Mouse (Mus musculus): ENCODE results near the gene Arsb. TPM values are rescaled to one million over a fixed set of nuclear protein-coding genes. Genes with fewer than 3 reads are reported as not detected.

The Arsb gene
- total RNA-seq, 2 experiments from 2014 or later: 87.0 to 95.3 TPM

GRCm38 (mm10) chr13:93911037-93911436, 139.6 kb downstream of the Arsb start:
- DNase-seq (ENCODE audit: low spot score in 2 of 2): no peak
- TF ChIP-seq CTCF (conservative IDR thresholded peaks at IDR 0.05): no peak

GRCm38 (mm10) chr13:93912326-93912915, 141.0 kb downstream of the Arsb start:
- Histone ChIP-seq H3K4me3 (no peak overlapping the region), H3K27ac (no peak overlapping the region)
- TF ChIP-seq CTCF (conservative IDR thresholded peaks at IDR 0.05): no peak
- DNase-seq (ENCODE audit: low spot score in 2 of 2): no peak

More at GRCm38 (mm10) chr13:93911037-93911436, 139.6 kb downstream of the Arsb start:
- Histone ChIP-seq H3K27ac (peak overlapping the region; percentile 11; the same call in 1 of the 2 replicates), H3K4me3 (no peak overlapping the region)

- TF ChIP-seq CTCF (conservative IDR thresholded peaks at IDR 0.05): no peak
- no peak overlapping the region for H3K4me3 ChIP-seq
- H3K27ac ChIP-seq: no peak overlapping the region
- no peak for DNase-seq (ENCODE audit: low spot score in 2 of 2)
These were observed 142.8 kb downstream of the Arsb start for GRCm38 (mm10) chr13:93914206-93914605.

GRCm38 (mm10) chr13:93915641-93916570, 144.5 kb downstream of the Arsb start:
- DNase-seq (ENCODE audit: low spot score in 2 of 2): no peak
- Histone ChIP-seq H3K4me3 (no peak overlapping the region), H3K27ac (no peak overlapping the region)
- TF ChIP-seq CTCF (conservative IDR thresholded peaks at IDR 0.05): no peak

GRCm38 (mm10) chr13:93919536-93919935, 148.1 kb downstream of the Arsb start:
- no peak for DNase-seq (ENCODE audit: low spot score in 2 of 2)
- TF ChIP-seq CTCF (conservative IDR thresholded peaks at IDR 0.05): no peak
- H3K27ac ChIP-seq: no peak overlapping the region
- H3K4me3 ChIP-seq: no peak overlapping the region

- no peak for DNase-seq (ENCODE audit: low spot score in 2 of 2)
- H3K27ac ChIP-seq: no peak overlapping the region
- no peak for TF ChIP-seq CTCF (conservative IDR thresholded peaks at IDR 0.05)
- no peak overlapping the region for H3K4me3 ChIP-seq
These were observed 148.8 kb downstream of the Arsb start for GRCm38 (mm10) chr13:93920080-93920785.

DNA sequence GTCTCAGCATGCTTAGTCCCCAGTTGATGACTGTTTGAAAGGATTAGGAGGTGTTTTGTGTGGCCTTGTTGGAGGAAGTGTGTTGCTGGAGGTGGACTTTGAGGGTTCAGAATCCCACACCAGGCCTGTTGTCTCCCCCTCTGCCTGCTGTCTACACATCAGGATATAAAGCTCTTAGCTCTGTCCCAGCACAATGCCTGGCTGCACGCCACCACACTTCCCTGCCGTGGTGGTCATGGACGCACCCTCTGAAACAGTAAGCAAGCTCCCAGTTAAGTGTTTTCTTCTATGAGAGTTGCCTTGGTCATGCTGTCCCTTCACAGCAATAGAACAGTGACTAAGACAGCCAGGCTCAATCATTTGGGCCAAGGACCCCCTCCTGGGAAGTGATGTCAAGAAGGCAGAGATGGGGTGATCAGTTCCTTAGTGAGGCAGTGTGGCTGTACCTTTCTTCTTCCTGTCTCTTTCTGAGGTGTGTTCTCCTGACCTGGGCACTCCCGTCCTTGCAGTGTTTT, 149.4 kb downstream of the Arsb start:
- no peak for TF ChIP-seq CTCF (conservative IDR thresholded peaks at IDR 0.05)
- H3K4me3 ChIP-seq: no peak overlapping the region
- no peak overlapping the region for H3K27ac ChIP-seq
- DNase-seq (ENCODE audit: low spot score in 2 of 2): no peak

DNA sequence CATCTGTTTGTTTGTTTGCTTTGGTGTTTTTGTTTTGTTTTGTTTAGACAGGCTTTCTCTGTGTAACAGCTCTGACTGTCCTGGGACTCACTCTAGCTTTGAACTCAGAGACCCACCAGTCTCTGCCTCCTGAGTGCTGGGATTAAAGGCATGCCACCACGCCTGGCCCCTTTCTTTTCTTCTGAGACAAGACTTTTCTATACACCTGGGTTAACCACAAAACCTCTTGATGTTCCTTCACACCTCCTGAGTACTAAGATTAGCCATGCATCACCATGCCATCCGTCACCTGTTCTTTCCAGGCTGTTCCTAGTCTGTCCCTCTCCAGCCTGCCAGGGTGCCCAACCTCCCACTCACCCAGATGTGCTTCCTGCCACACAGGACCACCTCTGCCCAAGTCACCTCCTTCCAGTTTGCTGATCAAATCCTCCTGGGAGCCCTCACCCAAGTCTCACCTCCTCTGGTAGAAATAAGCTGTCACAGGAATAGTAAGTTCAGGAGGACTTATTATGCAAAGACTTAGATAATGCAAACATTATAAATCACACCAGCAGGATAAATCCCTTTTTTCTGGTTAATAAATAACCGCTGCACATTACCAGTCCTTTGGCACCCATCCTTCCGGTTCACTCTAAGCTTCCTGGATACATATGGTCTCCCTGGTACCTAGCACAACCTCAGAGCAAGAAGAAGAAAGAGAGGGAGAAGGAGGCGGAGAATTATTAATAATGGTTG, 150.6 kb downstream of the Arsb start:
- no peak; the same call in 1 of the 2 replicates for TF ChIP-seq CTCF (conservative IDR thresholded peaks at IDR 0.05)
- peak overlapping the region; percentile 32; the same call in 1 of the 2 replicates for H3K27ac ChIP-seq
- no peak for DNase-seq (ENCODE audit: low spot score in 2 of 2)
- H3K4me3 ChIP-seq: no peak overlapping the region

GRCm38 (mm10) chr13:93922566-93922910, 151.1 kb downstream of the Arsb start:
- TF ChIP-seq CTCF (conservative IDR thresholded peaks at IDR 0.05): 0 out of 2 replicates have a peak, but pooled peaks have one; percentile 27
- no peak for DNase-seq (ENCODE audit: low spot score in 2 of 2)

DNA sequence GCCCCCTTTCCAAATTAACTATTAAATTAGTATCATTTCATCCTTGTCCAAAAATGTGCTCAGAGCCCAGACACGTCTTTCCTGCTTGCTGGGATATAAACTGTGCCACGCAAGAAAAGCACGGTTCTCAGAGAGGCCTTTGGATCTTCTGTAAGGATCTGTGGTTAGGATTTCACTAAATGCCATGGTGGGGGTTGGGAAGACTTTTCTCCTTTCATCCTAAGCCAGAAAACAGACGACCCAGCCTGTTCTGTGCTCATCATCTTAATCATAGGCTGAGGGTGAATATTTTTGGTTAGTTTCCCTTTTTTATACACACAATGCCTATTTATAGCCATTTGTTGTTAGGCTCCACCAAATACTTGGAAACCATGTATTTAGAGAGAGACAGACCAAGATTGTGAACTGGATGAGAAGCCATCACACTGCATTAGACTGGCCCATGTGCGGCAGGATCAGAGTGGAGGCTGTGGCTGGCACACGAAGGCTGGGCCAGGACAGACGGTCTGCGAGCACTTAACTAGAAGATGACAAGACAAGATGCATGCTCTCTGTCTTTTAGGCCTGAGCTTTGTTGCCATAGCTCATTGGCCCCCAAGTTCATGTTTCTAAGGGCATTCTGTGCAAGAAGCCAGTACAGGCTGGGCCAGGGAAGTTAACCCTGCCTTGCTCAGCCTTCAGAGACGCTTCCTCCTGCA, 153.5 kb downstream of the Arsb start:
- H3K27ac ChIP-seq: peak overlapping the region; percentile 62

More at GRCm38 (mm10) chr13:93922566-93922910, 151.1 kb downstream of the Arsb start:
- H3K27ac ChIP-seq: peak overlapping the region; percentile 32
- H3K4me3 ChIP-seq: no peak overlapping the region

DNA sequence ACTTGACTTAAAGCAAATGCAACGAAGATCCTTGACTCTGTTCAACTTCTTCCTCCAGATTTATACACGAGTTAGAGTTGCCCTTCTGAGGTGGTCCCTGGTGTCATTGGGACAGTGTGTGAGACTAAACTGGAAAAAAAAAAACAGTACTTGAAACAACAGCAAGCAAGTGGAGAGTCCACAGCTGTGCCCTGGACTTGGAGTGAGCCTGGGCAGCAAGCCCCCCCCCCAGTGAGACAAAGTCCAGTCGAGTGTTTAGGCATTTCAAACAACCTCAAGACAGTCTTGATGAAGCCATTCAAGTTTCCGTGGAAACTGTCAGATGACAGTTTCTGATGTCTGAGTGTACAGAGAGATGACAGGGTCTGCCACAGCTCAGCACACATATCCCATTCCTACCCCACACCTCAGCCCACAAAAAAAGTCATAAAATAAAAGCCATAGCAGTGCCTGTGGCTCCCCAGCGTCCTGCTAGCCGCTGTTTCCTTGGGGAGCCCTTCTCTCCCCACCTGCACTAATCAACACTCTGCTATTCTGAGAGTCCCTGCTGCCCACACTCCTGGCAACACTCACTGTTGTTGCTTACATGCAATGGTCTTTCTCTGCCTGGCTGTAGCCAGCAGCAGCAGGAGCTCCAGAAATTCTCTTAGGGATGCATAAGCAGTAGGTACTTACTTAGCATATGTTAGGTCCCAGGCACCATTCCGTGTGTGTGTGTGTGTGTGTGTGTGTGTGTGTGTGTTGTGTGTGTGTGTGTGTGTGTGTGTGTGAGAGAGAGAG, 159.3 kb downstream of the Arsb start:
- Histone ChIP-seq H3K27ac (no peak overlapping the region; the same call in 1 of the 2 replicates), H3K4me3 (no peak overlapping the region)
- TF ChIP-seq CTCF (conservative IDR thresholded peaks at IDR 0.05): no peak
- peak in 1 of 2 experiments; percentile 50 for DNase-seq (ENCODE audit: low spot score in 2 of 2)

More for the DNA sequence above, 153.5 kb downstream of the Arsb start:
- no peak for TF ChIP-seq CTCF (conservative IDR thresholded peaks at IDR 0.05)
- DNase-seq (ENCODE audit: low spot score in 2 of 2): no peak
- H3K4me3 ChIP-seq: no peak overlapping the region

Measured in layer of hippocampus, adult 2 months (tissue).